Mouse (Mus musculus) lung, postnatal 0 days (tissue): Measurements from ENCODE around the gene G6pc3. TPM values are rescaled to one million over a fixed set of nuclear protein-coding genes. Genes with fewer than 3 reads are reported as not detected.
A peak's percentile ranks its signal among the peaks of the same experiment; 100 is the strongest.

Source experiments
- ATAC-seq: fragments of 200-750 bp; cut with Nextera tagmentation; 2 replicates; pipeline ENCODE4 v1.8.0; 2017; ENCODE audit warnings: moderate library complexity
- DNase-seq: peaks from one replicate; pipeline ENCODE4 v3.0.0-alpha.2; 2016; ENCODE audit warnings: low spot score
- H3K27ac ChIP-seq: fragments of 300-500 bp; sonication (generic); 2 replicates; pipeline ENCODE4 v1.5.1; 2014; ENCODE audit warnings: antibody characterized with exemption, mild to moderate bottlenecking, low read length, mixed read lengths
- H3K27me3 ChIP-seq: fragments of 300-500 bp; sonication (generic); replicated peaks from 2 replicates; pipeline ENCODE4 v1.6.1; 2014; ENCODE audit warnings: low read length, mixed read lengths; ENCODE audit not compliant: insufficient read depth
- H3K36me3 ChIP-seq: fragments of 300-500 bp; sonication (generic); 2 replicates; pipeline ENCODE4 v1.6.1; 2014; ENCODE audit warnings: low read length, mixed read lengths; ENCODE audit not compliant: insufficient read depth
- H3K4me1 ChIP-seq: fragments of 300-500 bp; sonication (generic); 2 replicates; pipeline ENCODE4 v1.6.1; 2014; ENCODE audit warnings: antibody characterized with exemption, low read depth, low read length, mixed read lengths; ENCODE audit not compliant: insufficient read depth
- H3K4me2 ChIP-seq: fragments of 300-500 bp; sonication (generic); replicated peaks from 2 replicates; pipeline ENCODE4 v1.6.1; 2014; ENCODE audit warnings: low read depth, mild to moderate bottlenecking, low read length, moderate library complexity, mixed read lengths
- H3K4me3 ChIP-seq: fragments of 300-500 bp; sonication (generic); 2 replicates; pipeline ENCODE4 v1.5.1; 2014; ENCODE audit warnings: low read depth, low read length
- H3K9ac ChIP-seq: fragments of 300-500 bp; sonication (generic); replicated peaks from 2 replicates; pipeline ENCODE4 v1.6.1; 2014; ENCODE audit warnings: low read depth, mild to moderate bottlenecking
- H3K9me3 ChIP-seq: fragments of 300-500 bp; sonication (generic); 2 replicates; pipeline ENCODE4 v1.6.1; 2016; ENCODE audit warnings: low read length, mixed read lengths
- CTCF ChIP-seq: IDR thresholded peaks from 2 replicates; pipeline ENCODE4 v1.5.1; 2016; ENCODE audit warnings: antibody characterized with exemption, mild to moderate bottlenecking
- EP300 ChIP-seq: IDR thresholded peaks from 2 replicates; pipeline ENCODE4 v1.6.1; 2016; ENCODE audit warnings: antibody characterized with exemption, mild to moderate bottlenecking, control low read depth
- WGBS: fragments of 180-500 bp; shearing (Covaris S2); extraction: QIAGEN DNeasy Blood & Tissue Kit; methylation state at CpG from one replicate; pipeline ENCODE4 v1.1.7; 2014; 5-methylcytosine and 5-hydroxymethylcytosine counted together
- polyA plus RNA-seq: library from polyadenylated mRNA; unstranded; fragments of >200 nt; fragmentation: Nextera tagmentation; extraction: Ambion mirVana; gene quantifications from 2 replicates; pipeline ENCODE4 v1.2.1, GENCODE M21; 2015

Gene G6pc3
- polyA plus RNA-seq = 15.8 and 16.7 TPM in 2 replicates

GRCm38 (mm10) chr11:102189461-102190436 is at the start of gene G6pc3:
Gene G6pc3 (plus strand): TSS chr11:102189620.
- Histone ChIP-seq H3K9me3 (no peaks in the 10 kb centered on the region), H3K4me2 (peak within 1 kb of the TSS; percentile 78), H3K4me1 (no peaks in the 10 kb centered on the region), H3K4me3 (peak within 1 kb of the TSS; percentile 55), H3K9ac (peak within 1 kb of the TSS; percentile 24; the same call in 1 of the 2 replicates), H3K36me3 (no peaks in the 10 kb centered on the region), H3K27me3 (no peaks in the 10 kb centered on the region), H3K27ac (0 out of 2 replicates have a peak within 1 kb of the TSS, but pooled peaks have one; percentile 11)
- peak; percentile 26; the same call in 1 of the 2 replicates for TF ChIP-seq EP300
- TF ChIP-seq CTCF = no peak
- peak; percentile 85 for ATAC-seq
- WGBS = 2% methylated on average over 49 of the region's 50 CpGs
- peak; percentile 95 for DNase-seq

GRCm38 (mm10) chr11:102140508-102140907 is 48.9 kb upstream of the G6pc3 start:
- DNase-seq (peak; percentile 64), ATAC-seq (no peak)
- Histone ChIP-seq H3K27me3 (peaks cover 20% of the 10 kb centered on the region), H3K9me3 (no peaks in the 10 kb centered on the region), H3K4me3 (no peak overlapping the region), H3K36me3 (no peaks in the 10 kb centered on the region), H3K4me1 (no peaks in the 10 kb centered on the region), H3K4me2 (no peak overlapping the region), H3K9ac (no peak overlapping the region), H3K27ac (no peak overlapping the region)
- 2% methylated on average over 5 of the region's 5 CpGs for WGBS
- TF ChIP-seq EP300 (no peak), CTCF (peak; percentile 83)

- Histone ChIP-seq H3K4me3 (no peak overlapping the region), H3K9ac (no peak overlapping the region), H3K4me1 (no peaks in the 10 kb centered on the region), H3K4me2 (no peak overlapping the region), H3K27me3 (peaks cover 38% of the 10 kb centered on the region), H3K36me3 (no peaks in the 10 kb centered on the region), H3K9me3 (no peaks in the 10 kb centered on the region), H3K27ac (no peak overlapping the region)
- no peak for TF ChIP-seq CTCF
- TF ChIP-seq EP300 = no peak
- WGBS = 43% methylated on average over 7 of the region's 7 CpGs
- no peak for ATAC-seq
- no peak for DNase-seq
Observed at GRCm38 (mm10) chr11:102142355-102142754, 47.1 kb upstream of the G6pc3 start.

DNA sequence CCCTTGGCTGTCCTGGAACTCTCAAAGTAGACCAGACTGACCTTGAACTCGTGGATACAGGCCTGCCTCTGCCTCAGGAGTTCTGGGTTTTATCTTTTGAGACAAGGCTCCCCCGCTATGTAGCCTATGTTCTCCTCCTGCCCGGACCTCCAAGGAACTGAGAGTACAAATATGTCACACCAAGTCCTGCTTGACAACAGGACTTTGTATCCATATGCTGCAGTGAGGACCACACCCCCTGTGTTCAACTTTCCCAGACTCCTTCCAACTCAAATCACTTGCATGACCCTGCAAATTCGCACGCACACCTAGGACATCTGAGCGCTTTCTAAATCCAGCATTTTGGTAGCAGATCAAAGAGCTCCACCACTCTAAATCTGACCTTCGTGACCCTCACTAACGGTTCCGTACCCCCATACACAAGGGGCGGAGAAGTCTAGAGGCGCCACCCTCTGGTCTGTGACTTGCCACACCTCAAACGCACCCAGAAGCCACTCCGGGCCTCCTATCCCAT is 44.4 kb upstream of the G6pc3 start:
- TF ChIP-seq EP300 (no peak), CTCF (no peak)
- peak overlapping the region; percentile 30; the same call in 1 of the 2 replicates for H3K4me2 ChIP-seq
- no peaks in the 10 kb centered on the region for H3K9me3 ChIP-seq
- no peak overlapping the region for H3K9ac ChIP-seq
- H3K27me3 ChIP-seq = peaks cover 44% of the 10 kb centered on the region
- H3K4me1 ChIP-seq = no peaks in the 10 kb centered on the region
- H3K27ac ChIP-seq = no peak overlapping the region
- WGBS = 24% methylated on average over 13 of the region's 13 CpGs
- no peak for ATAC-seq
- DNase-seq = no peak
- H3K4me3 ChIP-seq = peak overlapping the region; percentile 10
- H3K36me3 ChIP-seq = no peaks in the 10 kb centered on the region

DNA sequence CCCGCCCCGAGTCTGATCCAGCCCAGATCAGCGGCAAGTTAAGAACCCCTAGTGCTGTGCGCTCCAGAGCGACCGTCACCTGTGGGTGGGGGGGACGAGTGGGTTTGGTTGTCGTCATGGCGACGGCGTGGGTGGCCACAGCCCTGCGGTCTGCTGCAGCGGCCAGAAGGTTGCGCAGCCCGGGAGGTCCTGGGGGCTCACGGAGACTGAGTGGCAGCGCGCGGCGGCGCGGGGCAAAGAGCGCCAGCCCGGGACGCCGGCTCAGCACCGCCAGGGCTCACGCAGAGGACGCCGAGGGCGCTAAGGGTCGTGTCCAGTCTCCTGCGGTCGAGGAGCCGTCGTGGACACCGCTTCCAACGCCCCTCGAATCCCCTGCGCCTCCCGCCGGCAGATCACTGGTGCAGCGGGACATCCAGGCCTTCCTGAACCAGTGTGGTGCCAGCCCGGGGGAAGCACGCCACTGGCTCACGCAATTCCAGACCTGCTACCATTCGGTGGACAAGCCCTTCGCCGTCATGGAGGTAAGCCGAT is 43.9 kb upstream of the G6pc3 start, which contains the start of gene Nags:
Nags (plus strand) TSS at position 43 of the 531 bp plus-strand sequence.
- Histone ChIP-seq H3K9ac (no peak within 1 kb of the TSS), H3K27me3 (peaks cover 44% of the 10 kb centered on the region), H3K4me3 (peak within 1 kb of the TSS; percentile 10), H3K27ac (no peak within 1 kb of the TSS), H3K4me1 (no peaks in the 10 kb centered on the region), H3K36me3 (no peaks in the 10 kb centered on the region), H3K4me2 (peak within 1 kb of the TSS; percentile 30; the same call in 1 of the 2 replicates), H3K9me3 (no peaks in the 10 kb centered on the region)
- TF ChIP-seq CTCF = no peak
- no peak for TF ChIP-seq EP300
- WGBS = 1% methylated on average over 44 of the region's 50 CpGs
- no peak for DNase-seq
- peak; percentile 43 for ATAC-seq

- peak overlapping the region; percentile 10; the same call in 1 of the 2 replicates for H3K4me3 ChIP-seq
- H3K27ac ChIP-seq = no peak overlapping the region
- DNase-seq (no peak), ATAC-seq (no peak)
- no peaks in the 10 kb centered on the region for H3K9me3 ChIP-seq
- no peaks in the 10 kb centered on the region for H3K36me3 ChIP-seq
- WGBS = 5% methylated on average over 16 of the region's 16 CpGs
- no peaks in the 10 kb centered on the region for H3K4me1 ChIP-seq
- no peak for TF ChIP-seq CTCF
- no peak for TF ChIP-seq EP300
- H3K4me2 ChIP-seq = peak overlapping the region; percentile 30; the same call in 1 of the 2 replicates
- H3K27me3 ChIP-seq = peaks cover 44% of the 10 kb centered on the region
- H3K9ac ChIP-seq = no peak overlapping the region
Observed at GRCm38 (mm10) chr11:102146005-102146404, 43.4 kb upstream of the G6pc3 start.
